Mouse (Mus musculus) C2C12 (cell line): ENCODE measurements around the gene Rpl39l. TPM values are rescaled to one million over a fixed set of nuclear protein-coding genes. Genes with fewer than 3 reads are reported as not detected.

Experiments
- polyA plus RNA-seq: library from polyadenylated mRNA; unstranded; fragments of >200 nt; fragmentation: generic; extraction: Trizol; gene quantifications from one replicate; pipeline ENCODE4 v1.2.1, GENCODE M21; 2012; ENCODE audit warnings: missing spikeins

Rpl39l gene
- polyA plus RNA-seq, 1 experiment, result 0.15 TPM

Other genes with a start within 250 kb of the Rpl39l start
- gene Grin2a, start 174.7 kb upstream of the Rpl39l start, polyA plus RNA-seq, result 0.01 TPM
- gene Atf7ip2, start 22.5 kb downstream of the Rpl39l start, polyA plus RNA-seq, result 0.06 TPM
- 41.2 TPM for gene Emp2, start 143.7 kb downstream of the Rpl39l start, polyA plus RNA-seq
- not detected for gene Tekt5, start 225.3 kb downstream of the Rpl39l start, polyA plus RNA-seq
- 67.6 TPM for gene Nubp1, start 241.7 kb downstream of the Rpl39l start, polyA plus RNA-seq